Mouse (Mus musculus): Measurements from ENCODE around the gene Hsd11b1.

Gene Hsd11b1

DNA sequence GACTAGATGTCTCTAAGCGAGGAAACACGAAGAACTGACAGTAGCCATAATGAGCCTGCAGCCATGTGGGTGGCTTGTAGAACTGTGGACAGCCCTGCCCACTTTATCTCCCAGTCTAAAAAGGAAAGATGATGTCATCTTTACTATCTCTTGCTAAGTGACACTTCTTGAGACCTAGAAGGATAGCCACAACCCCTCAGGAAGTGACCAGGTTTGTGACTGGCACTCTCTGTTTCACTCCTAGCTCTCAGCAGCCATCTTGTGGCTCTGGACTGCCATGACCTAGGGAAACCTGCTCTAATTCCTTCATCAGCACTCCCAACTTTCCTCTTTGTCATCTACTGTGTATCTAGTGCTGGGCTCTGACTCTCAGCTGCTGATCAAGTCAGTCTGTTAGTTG lies 65.6 kb downstream of the Hsd11b1 start:
- DNase-seq: no peak

- DNase-seq: no peak
Observed at GRCm38 (mm10) chr1:193197494-193198205, 66.2 kb downstream of the Hsd11b1 start.

- DNase-seq: no peak
Observed at GRCm38 (mm10) chr1:193195169-193195810, 68.6 kb downstream of the Hsd11b1 start.

DNA sequence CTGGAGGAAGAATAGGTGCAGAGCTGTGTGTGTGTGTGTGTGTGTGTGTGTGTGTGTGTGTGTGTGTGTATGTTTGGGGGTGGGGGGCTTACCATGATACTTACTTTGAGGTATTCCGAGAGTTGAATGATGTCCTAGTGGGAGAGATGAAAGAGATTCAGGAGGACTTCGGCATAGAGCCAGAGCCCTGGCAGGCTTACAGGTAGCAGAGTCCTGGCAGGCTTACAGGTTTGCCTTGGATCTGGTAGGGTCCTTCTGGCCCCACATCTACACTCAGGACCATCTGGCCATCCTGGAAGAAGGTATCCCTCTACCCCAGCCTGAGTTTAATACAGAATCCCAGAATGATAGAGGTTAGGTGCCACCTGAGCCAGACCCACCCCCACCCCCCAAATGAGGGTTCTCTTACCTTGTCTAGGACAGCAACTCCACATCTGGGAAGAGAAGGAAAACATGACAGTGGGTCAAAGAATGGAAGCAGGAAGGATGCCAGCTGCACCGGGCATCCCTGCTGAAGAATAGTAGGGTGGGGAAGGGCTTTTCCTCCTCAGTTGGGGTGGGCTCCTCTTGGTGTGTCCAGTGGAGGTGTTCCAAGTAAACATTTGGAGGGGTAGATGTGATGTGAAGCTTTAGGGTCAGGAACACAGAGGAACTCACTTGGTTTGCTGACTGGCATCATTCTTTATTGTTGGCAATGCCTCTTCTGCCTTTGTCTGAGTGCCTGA lies 69.3 kb downstream of the Hsd11b1 start:
- peak; percentile 52 for DNase-seq

GRCm38 (mm10) chr1:193191675-193192283 lies 72.1 kb downstream of the Hsd11b1 start:
- DNase-seq: no peak

DNA sequence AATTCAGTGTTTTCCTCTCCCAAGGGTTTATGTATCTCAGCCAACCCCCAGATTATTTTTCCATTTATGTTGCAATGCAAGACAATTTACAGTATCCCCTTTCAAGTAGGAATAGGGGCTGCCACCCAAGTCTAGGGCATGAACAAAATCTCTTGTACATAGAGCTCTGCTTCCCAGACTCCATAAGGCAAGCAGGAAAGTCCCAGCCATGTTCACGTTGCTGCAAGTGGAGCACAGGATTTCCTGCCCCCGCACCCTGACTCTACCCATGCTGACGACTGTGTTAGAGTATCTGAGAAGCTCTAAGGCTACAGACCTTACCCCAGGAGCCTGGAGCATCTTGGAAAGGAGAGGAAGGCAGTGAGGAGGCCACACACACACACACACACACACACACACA lies 74.1 kb downstream of the Hsd11b1 start:
- no peak for DNase-seq

DNA sequence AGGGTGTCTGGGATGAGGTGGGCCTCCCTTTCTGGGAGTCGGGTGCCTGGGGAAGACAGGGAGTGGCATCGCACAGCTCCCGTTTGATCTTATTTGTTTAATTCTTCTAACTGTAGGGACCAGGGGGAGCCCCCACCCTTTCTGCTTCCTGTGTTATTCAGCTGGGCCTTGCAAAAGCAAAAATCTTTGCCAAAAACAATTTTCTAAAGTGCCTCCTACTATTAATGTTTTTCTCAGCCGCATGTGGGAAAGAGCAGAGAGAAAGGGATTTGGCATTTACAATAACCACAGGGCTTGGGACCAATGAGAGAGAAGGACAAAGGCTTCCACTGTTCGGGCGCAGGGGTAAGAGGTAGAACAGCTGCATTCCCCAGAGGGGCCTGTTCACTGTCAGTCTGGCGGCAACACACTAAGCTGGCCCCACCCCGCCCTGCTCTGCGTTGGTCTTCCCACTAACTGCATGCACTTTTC lies 74.7 kb downstream of the Hsd11b1 start:
- no peak for DNase-seq

- DNase-seq: no peak
Observed at GRCm38 (mm10) chr1:193188257-193188656, 75.6 kb downstream of the Hsd11b1 start.

- DNase-seq: no peak
Observed at GRCm38 (mm10) chr1:193181104-193181503, 82.8 kb downstream of the Hsd11b1 start.

DNA sequence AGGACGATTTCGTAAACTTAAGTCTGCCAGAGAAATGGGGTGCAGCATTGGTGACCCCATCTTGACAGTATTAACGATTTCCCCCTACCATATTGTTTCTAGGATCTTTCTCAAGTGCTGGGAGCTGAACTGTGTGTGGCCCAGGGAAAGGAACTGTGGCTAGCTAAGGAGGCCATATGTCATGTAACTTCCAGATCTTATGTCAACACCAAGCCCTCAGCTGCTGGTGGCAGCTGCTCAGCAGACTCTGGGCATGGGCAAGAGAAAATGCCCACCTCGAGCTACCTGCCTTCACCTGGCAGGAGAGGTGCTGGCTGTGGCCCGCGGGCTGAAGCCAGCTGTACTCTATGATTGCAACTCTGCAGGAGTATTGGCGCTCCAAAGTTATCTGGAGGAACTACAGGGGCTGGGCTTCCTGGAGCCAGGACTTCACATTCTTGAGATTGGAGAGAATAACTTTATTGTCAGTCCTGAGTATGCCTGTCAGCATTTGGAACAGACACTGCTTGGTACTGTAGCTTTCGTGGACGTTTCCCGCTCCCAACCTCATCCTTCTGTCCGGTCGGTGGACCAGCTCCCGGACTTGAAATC lies 89.6 kb downstream of the Hsd11b1 start:
- no peak for DNase-seq

DNA sequence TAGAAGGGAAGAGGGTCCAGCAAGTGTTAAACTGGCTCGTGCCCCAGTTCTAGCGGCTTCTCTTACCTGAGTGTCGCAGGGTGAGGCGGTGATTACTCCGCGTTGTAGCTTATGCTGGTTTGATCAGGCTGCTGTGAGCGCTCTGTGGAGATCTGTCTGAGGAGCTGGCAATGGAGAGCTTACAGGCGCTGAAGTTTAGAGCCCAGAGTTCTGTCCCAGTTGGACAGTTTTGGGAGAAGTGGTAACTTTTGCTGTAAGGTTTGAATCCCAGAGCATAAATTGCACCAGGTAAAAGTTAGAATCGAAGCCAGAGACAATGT lies 90.1 kb downstream of the Hsd11b1 start:
- no peak for DNase-seq

- DNase-seq: peak; percentile 94
Observed at GRCm38 (mm10) chr1:193172991-193173809, 90.7 kb downstream of the Hsd11b1 start.
